In the genomic region with DNA sequence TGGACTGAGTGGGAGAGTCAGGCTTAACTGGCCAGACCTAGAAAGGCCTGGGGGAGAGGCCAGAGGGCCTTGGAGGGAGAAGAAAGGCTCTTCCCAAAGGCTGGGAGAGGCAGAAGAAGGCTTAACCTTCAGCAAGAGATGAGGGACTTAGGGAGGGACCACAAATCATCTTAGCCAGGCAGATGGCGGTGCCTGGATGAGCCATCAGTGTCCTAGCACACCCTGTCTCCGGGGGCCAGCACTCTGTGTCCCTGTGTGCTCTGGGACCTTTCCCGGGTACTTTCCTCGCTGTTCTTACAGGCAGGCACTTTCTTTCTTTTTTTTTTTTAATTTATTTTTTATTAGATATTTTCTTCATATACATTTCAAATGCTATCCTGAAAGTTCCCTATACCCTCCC, we compare ENCODE assay signal across 16 mouse cellular contexts.
"Had no signal": no experiment of that assay in that cellular context is flagged by ENCODE, and none has a peak within 500 bp of the region (broad histone marks: within the 10 kb centered on the region; RNA-seq: fewer than 3 reads in every experiment).

No protein-coding gene starts in this region.

- DNase-seq: heart, postnatal 10 days; heart, postnatal 14 days; heart, postnatal 36 days; heart, postnatal 4 days; kidney, adult 11 months; kidney, adult 18-20 months; kidney, adult 2 months; kidney, adult 8-10 months; kidney, adult 9 months; kidney, postnatal 10 days; kidney, postnatal 14 days; kidney, postnatal 25 days; kidney, postnatal 36 days; kidney, postnatal 4 days; layer of hippocampus, adult 9-11 months; layer of hippocampus, postnatal 36 days had no signal
